Mouse (Mus musculus) heart, adult 2 months (tissue): Measurements from ENCODE around the gene Tmem38a.

Experiments used
- CTCF ChIP-seq: fragments of 200-600 bp; IDR thresholded peaks from 2 replicates; pipeline ENCODE4 v1.8.1; 2022; ENCODE audit warnings: antibody characterized with exemption, mild to moderate bottlenecking, moderate library complexity
- EP300 ChIP-seq: fragments of 200-500 bp; IDR thresholded peaks from 2 replicates; pipeline ENCODE4 v1.6.1; 2011; ENCODE audit warnings: low read depth, low read length, control low read depth; ENCODE audit not compliant: insufficient read depth
- POLR2A ChIP-seq: fragments of 200-500 bp; IDR thresholded peaks from 2 replicates; pipeline ENCODE4 v1.6.1; 2011; ENCODE audit warnings: mild to moderate bottlenecking, low read depth, low read length, control low read depth; ENCODE audit not compliant: insufficient read depth

GRCm38 (mm10) chr8:72547802-72548643 is 23.8 kb upstream of the Tmem38a start, which contains the start of gene Med26:
- TF ChIP-seq CTCF (no peak; the same call in 1 of the 2 replicates), POLR2A (peak; percentile 73), EP300 (0 out of 2 replicates have a peak, but pooled peaks have one; percentile 44)
